Mouse (Mus musculus) mammary gland, adult 2 months (tissue): ENCODE measurements around the gene Prrg4. TPM values are rescaled to one million over a fixed set of nuclear protein-coding genes. Genes with fewer than 3 reads are reported as not detected.

Experiments
- polyA plus RNA-seq: library from polyadenylated mRNA; depleted of rRNA; stranded (reverse); fragments of >200 nt; gene quantifications from 2 replicates; pipeline ENCODE4 v1.2.3, GENCODE M21; 2012; ENCODE audit warnings: low replicate concordance; rRNA removed

Gene Prrg4
- polyA plus RNA-seq = 0.70 and 0.85 TPM in 2 replicates

DNA sequence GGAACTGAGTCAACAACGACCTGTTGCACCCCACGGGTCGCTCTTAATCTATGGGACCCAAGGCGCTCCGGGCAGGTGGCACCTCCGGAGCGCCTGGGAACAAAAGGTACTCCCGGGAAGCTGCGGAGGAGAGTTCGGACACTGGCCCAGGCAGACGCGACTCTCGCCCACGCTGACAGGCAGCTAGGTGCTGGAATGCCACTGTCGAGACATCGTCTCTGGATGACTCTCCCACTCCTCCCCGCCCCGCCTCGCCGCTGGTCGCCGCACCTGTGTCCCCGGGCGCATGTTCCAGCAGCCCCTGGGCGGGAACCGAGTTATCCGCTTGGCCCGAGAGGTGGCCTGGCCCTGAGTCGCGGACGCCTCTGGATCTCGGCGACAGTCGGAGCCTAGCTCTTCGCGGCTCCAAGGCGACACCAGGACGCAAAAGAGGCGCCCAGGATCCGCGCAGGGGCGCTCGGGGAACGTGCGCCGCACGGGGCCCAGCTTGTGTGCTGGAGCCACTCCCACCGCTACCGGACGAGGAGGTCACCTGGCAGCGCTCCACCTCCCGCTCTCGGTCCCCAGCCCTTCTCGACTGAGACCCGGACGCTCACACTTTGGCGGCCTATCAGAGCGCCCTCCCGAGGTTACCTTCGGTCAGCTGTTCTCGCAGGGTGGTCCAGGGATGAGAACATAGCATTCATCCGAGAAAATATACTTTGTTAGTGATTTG, at the start of gene Prrg4:
Gene Prrg4 (minus strand): TSS at position 601 of the 715 bp plus-strand sequence.

DNA sequence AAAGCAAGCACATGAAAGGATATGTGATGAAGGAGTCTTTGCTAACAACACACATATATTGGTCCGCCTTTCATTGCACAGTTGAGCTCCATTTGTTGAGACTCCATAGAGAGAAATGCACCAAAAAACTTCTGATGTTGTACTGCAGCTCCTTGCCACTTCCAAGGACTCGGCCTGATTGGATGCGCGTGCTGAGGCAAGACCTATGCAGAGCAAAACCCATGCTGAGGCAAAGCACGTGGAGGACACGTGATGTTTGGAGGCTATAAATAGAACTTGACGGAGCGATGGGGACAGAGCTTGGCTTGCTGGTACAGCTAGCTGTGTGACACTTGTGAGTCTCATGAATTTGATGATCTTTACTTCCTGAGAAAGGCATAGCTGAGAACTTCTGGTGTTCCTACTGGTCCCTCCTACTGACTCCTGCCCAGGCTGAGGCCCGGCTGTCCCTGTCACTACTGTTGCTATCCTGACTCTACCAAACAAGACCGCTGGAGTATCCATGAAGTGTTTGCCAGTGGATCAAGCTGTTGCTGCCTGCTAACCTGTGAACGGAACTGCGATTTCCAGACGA, 17.7 kb upstream of the Prrg4 start, which contains the start of gene Ccdc73:
Gene Ccdc73 (plus strand): TSS at position 524 of the 574 bp plus-strand sequence.

DNA sequence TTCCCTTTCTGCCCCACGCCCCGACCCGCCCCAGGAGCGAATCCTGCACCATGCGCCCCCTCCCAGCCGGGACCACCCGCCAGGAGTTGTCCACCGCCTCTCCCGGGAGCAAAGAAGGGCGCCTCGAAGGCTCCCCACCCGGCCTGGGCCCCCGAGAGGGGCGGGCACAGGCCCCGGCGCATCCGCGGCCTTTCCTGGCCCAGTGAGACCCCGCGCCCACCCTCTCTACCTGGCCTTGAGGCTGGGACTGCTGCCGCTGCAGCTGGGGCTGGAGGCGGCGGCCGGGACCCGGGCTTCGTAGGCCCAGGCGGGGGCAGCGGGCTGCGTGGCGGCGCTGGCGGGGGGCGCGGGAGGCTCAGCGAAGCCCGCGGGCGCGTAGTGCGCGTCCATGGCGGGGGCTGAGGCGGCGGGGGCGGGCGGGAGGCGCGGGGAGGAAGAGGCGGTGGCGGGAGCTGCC, 33.3 kb downstream of the Prrg4 start, which contains the start of gene Qser1:
Gene Qser1 (minus strand): TSS at position 390 of the 457 bp plus-strand sequence.

Other genes with a start within 250 kb of the Prrg4 start
- gene Tcp11l1, start 137.7 kb downstream of the Prrg4 start, polyA plus RNA-seq = 4.4 and 4.5 TPM in 2 replicates
- gene Pin1rt1, start 133.5 kb downstream of the Prrg4 start, polyA plus RNA-seq = not detected in 2 replicates
- gene Depdc7, start 107.0 kb downstream of the Prrg4 start, polyA plus RNA-seq = 1.4 and 1.7 TPM in 2 replicates
- 3.4 and 9.9 TPM in 2 replicates for gene Qser1, start 33.1 kb downstream of the Prrg4 start, polyA plus RNA-seq
- gene Ccdc73, start 17.9 kb upstream of the Prrg4 start, polyA plus RNA-seq = 1.0 and 2.0 TPM in 2 replicates
- 15.2 and 35.2 TPM in 2 replicates for gene Eif3m, start 167.2 kb upstream of the Prrg4 start, polyA plus RNA-seq
- gene Gm11060, start 242.1 kb upstream of the Prrg4 start, polyA plus RNA-seq = not detected in 2 replicates